Mouse (Mus musculus): ENCODE data around the gene Mga.

DNA sequence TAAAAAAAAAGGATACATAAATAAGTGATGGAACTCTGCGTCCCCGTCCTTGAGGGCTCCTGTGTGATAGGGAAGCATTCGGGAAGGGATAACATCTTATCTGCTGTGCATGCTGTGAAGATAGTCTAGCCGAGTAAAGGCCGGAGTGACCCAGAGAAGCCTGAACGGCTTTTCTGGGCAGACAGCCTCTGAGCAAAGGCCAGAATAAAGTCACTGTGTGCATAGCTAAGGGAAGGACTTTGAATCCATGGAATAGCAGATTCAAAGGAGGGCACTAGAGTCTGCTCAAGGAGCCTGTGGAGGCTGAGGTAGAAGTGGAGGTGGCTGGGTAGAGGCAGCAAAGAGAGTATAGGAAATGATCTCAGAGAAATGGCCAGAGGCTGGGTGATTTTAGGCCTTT, 97.8 kb downstream of the Mga start:
- TF ChIP-seq POLR2A (IDR thresholded peaks at IDR 0.05; ENCODE audit: low read depth, low read length) = no peak
- no peak for TF ChIP-seq CTCF (conservative IDR thresholded peaks at IDR 0.05; ENCODE audit: insufficient read depth, insufficient read length, low read depth, low read length)
